Mouse (Mus musculus): ENCODE results near the gene Plekhm3. TPM values are rescaled to one million over a fixed set of nuclear protein-coding genes. Genes with fewer than 3 reads are reported as not detected.

Gene Plekhm3
- total RNA-seq (2023): 10 to 100 TPM; 52.3 to 65.4 TPM

GRCm38 (mm10) chr1:64956479-64956961 lies at the start of gene Plekhm3:
Gene Plekhm3 (minus strand): TSS chr1:64956824.

GRCm38 (mm10) chr1:64737502-64738179 lies 219.0 kb downstream of the Plekhm3 start, which contains the start of gene Fzd5:
Gene Fzd5 (minus strand): TSS chr1:64737751.

Other genes starting within 250 kb of the Plekhm3 start
- 1 to 10 TPM; 3.2 to 3.6 TPM for gene Fzd5, start 219.1 kb downstream of the Plekhm3 start, total RNA-seq (2023)
- gene Akr1cl, start 75.9 kb upstream of the Plekhm3 start, total RNA-seq (2023): not detected
- gene Cryge, start 94.3 kb upstream of the Plekhm3 start, total RNA-seq (2023): not detected
- not detected for gene Crygd, start 106.6 kb upstream of the Plekhm3 start, total RNA-seq (2023)
- gene Crygc, start 116.9 kb upstream of the Plekhm3 start, total RNA-seq (2023): not detected
- not detected for gene Crygb, start 125.5 kb upstream of the Plekhm3 start, total RNA-seq (2023)
- not detected for gene Cryga, start 146.5 kb upstream of the Plekhm3 start, total RNA-seq (2023)
- gene Gm28845, start 162.7 kb upstream of the Plekhm3 start, total RNA-seq (2023): not detected
- 1 to 10 TPM in 1 of 2 experiments, under 1 TPM in 1; 0.95 to 1.5 TPM for gene D630023F18Rik, start 166.4 kb upstream of the Plekhm3 start, total RNA-seq (2023)
- gene Idh1, start 229.7 kb upstream of the Plekhm3 start, total RNA-seq (2023): 10 to 100 TPM; 68.4 to 85.3 TPM
- 10 to 100 TPM; 32.0 to 38.4 TPM for gene Pikfyve, start 229.9 kb upstream of the Plekhm3 start, total RNA-seq (2023)